Mouse (Mus musculus): Measurements from ENCODE around the gene Rtkn2.

GRCm38 (mm10) chr10:67931328-67931727 lies 48.0 kb upstream of the Rtkn2 start:
- no peak for TF ChIP-seq CTCF (IDR thresholded peaks at IDR 0.05; ENCODE audit: low read depth)
- no peak for TF ChIP-seq EP300 (IDR thresholded peaks at IDR 0.05; ENCODE audit: low read depth)

Data from heart, postnatal 0 days (tissue).